Mouse (Mus musculus) G1E-ER4 (cell line): ENCODE measurements around the gene Slc37a1. TPM values are rescaled to one million over a fixed set of nuclear protein-coding genes. Genes with fewer than 3 reads are reported as not detected.

ENCODE experiments used
- GATA1 ChIP-seq: IDR thresholded peaks from one replicate; pipeline ENCODE4 v1.8.0; 2012; ENCODE audit warnings: low read length, inconsistent platforms
- polyA plus RNA-seq: library from polyadenylated mRNA; stranded (reverse); fragments of >175 nt; gene quantifications from 2 replicates; pipeline ENCODE4 v1.2.3, GENCODE M21; 2012

Gene Slc37a1
- polyA plus RNA-seq, 1 experiment = not detected

- no peak for TF ChIP-seq GATA1
Observed at GRCm38 (mm10) chr17:31264372-31264771, 22.2 kb upstream of the Slc37a1 start.

GRCm38 (mm10) chr17:31265171-31265572, 21.4 kb upstream of the Slc37a1 start:
- TF ChIP-seq GATA1 = no peak

- no peak for TF ChIP-seq GATA1
Observed at GRCm38 (mm10) chr17:31265831-31266230, 20.8 kb upstream of the Slc37a1 start.

- TF ChIP-seq GATA1 = no peak
Observed at GRCm38 (mm10) chr17:31266321-31266950, 20.2 kb upstream of the Slc37a1 start.

- no peak for TF ChIP-seq GATA1
Observed at GRCm38 (mm10) chr17:31267138-31267537, 19.5 kb upstream of the Slc37a1 start.

- no peak for TF ChIP-seq GATA1
Observed at GRCm38 (mm10) chr17:31267603-31268002, 19.0 kb upstream of the Slc37a1 start.

- TF ChIP-seq GATA1 = no peak
Observed at GRCm38 (mm10) chr17:31268016-31268415, 18.6 kb upstream of the Slc37a1 start.

- TF ChIP-seq GATA1 = no peak
Observed at GRCm38 (mm10) chr17:31269761-31270160, 16.8 kb upstream of the Slc37a1 start.

- TF ChIP-seq GATA1 = no peak
Observed at GRCm38 (mm10) chr17:31270246-31270645, 16.3 kb upstream of the Slc37a1 start.

- TF ChIP-seq GATA1 = no peak
Observed at GRCm38 (mm10) chr17:31271136-31271851, 15.3 kb upstream of the Slc37a1 start.

GRCm38 (mm10) chr17:31272416-31273165, 14.0 kb upstream of the Slc37a1 start:
- TF ChIP-seq GATA1 = no peak

- no peak for TF ChIP-seq GATA1
Observed at GRCm38 (mm10) chr17:31273631-31274030, 13.0 kb upstream of the Slc37a1 start.

GRCm38 (mm10) chr17:31275181-31275580, 11.4 kb upstream of the Slc37a1 start:
- no peak for TF ChIP-seq GATA1

- no peak for TF ChIP-seq GATA1
Observed at GRCm38 (mm10) chr17:31276207-31276921, 10.2 kb upstream of the Slc37a1 start.

GRCm38 (mm10) chr17:31276922-31277918, 9.4 kb upstream of the Slc37a1 start, which contains the start of gene Rsph1:
Gene Rsph1 (minus strand): TSS chr17:31277383.
- no peak for TF ChIP-seq GATA1
